Mouse (Mus musculus): ENCODE data around the gene Bid. TPM values are rescaled to one million over a fixed set of nuclear protein-coding genes. Genes with fewer than 3 reads are reported as not detected.
"Not testable (repeated sequence)": the region's sequence is repeated elsewhere in the genome, so short reads cannot be mapped to it uniquely, and the experiment has no call there.

The Bid gene
- polyA plus RNA-seq, 1 experiment from 2014 or later = 5.6 TPM

DNA sequence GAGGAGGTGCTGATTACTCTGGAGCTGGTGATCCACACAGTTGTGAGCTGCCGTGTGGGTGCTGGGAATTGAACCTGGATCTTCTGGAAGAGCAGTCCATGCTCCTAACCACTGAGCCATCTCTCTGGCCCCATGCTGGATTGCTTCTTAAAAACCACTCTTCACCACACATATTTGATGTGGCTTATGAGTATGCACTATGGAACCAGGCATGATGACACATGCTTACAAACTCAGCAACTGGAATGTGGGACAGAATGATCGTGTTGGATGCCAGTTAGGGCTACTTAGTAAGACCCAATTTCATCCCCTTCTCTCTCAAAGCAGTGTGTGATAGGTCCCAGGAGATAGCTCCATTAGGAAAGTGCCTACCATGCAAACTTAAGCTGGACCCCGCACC, 56.6 kb downstream of the Bid start:
- H3K9ac ChIP-seq = no peak overlapping the region
- peaks cover 9% of the 10 kb centered on the region for H3K4me1 ChIP-seq (replicated peaks)
- no peaks in the 10 kb centered on the region for H3K9me3 ChIP-seq (replicated peaks)
- no peak overlapping the region for H3K27ac ChIP-seq
- no peak for ATAC-seq (replicated peaks; ENCODE audit: insufficient number of reproducible peaks, insufficient read depth, low FRiP score, low read depth)
- H3K4me3 ChIP-seq = no peak overlapping the region
- H3K27me3 ChIP-seq = no peaks in the 10 kb centered on the region
- no peak overlapping the region for H3K4me2 ChIP-seq
- peaks cover 18% of the 10 kb centered on the region; the same call in 1 of the 2 replicates for H3K36me3 ChIP-seq
- 91% methylated on average over 3 of the region's 3 CpGs for WGBS

- ATAC-seq (replicated peaks; ENCODE audit: insufficient number of reproducible peaks, insufficient read depth, low FRiP score, low read depth) = no peak
- no peak overlapping the region for H3K9ac ChIP-seq
- H3K4me2 ChIP-seq = no peak overlapping the region
- H3K4me1 ChIP-seq (replicated peaks) = peaks cover 18% of the 10 kb centered on the region
- H3K27ac ChIP-seq = no peak overlapping the region
- H3K27me3 ChIP-seq = no peaks in the 10 kb centered on the region
- 68% methylated on average over 8 of the region's 8 CpGs for WGBS
- H3K9me3 ChIP-seq (replicated peaks) = no peaks in the 10 kb centered on the region
- H3K36me3 ChIP-seq = peaks cover 11% of the 10 kb centered on the region; the same call in 1 of the 2 replicates
- no peak overlapping the region for H3K4me3 ChIP-seq
These were observed 58.4 kb downstream of the Bid start for GRCm38 (mm10) chr6:120858217-120858711.

DNA sequence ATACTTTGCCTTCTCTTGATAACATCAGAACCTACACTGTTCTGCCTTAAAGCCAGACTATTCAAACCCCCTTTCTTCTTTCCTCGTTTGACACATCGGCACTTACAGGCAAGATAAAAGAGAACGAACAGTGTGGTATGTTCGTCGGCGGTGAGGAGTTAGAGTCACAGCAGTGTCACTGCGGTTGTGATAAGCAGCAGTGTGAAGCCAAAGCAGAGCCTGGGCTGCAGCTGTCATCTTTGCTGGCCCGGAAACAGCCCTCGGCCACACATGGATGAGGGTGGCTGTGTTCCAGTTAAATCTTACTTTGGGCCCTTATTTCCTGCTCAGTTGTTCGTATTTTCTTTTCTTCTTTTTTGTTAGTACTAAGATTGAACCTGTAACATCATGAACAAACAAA, 62.2 kb downstream of the Bid start:
- ATAC-seq (replicated peaks; ENCODE audit: insufficient number of reproducible peaks, insufficient read depth, low FRiP score, low read depth) = no peak
- H3K9me3 ChIP-seq (replicated peaks) = no peaks in the 10 kb centered on the region
- no peak overlapping the region for H3K4me3 ChIP-seq
- peaks cover 26% of the 10 kb centered on the region for H3K36me3 ChIP-seq
- 0 out of 2 replicates have a peak overlapping the region, but pooled peaks have one; percentile 42 for H3K27ac ChIP-seq
- H3K4me2 ChIP-seq = no peak overlapping the region
- H3K4me1 ChIP-seq (replicated peaks) = peaks cover 18% of the 10 kb centered on the region
- no peak overlapping the region for H3K9ac ChIP-seq
- H3K27me3 ChIP-seq = no peaks in the 10 kb centered on the region
- 29% methylated on average over 10 of the region's 10 CpGs for WGBS

- H3K9ac ChIP-seq; H3K27ac ChIP-seq; H3K4me1 ChIP-seq (replicated peaks); H3K9me3 ChIP-seq (replicated peaks); H3K4me2 ChIP-seq; ATAC-seq (replicated peaks; ENCODE audit: insufficient number of reproducible peaks, insufficient read depth, low FRiP score, low read depth); H3K4me3 ChIP-seq; H3K27me3 ChIP-seq: not testable (repeated sequence)
- peaks cover 29% of the 10 kb centered on the region for H3K36me3 ChIP-seq
These were observed 65.9 kb downstream of the Bid start for GRCm38 (mm10) chr6:120850720-120851119.

Other genes with a start within 250 kb of the Bid start
- 0.09 and 0.16 TPM in 2 replicates for gene Slc25a18, start 143.3 kb downstream of the Bid start, polyA plus RNA-seq (2015; fragmentation: Nextera tagmentation; extraction: Ambion mirVana)
- 118 and 130 TPM in 2 replicates for gene Atp6v1e1, start 94.1 kb downstream of the Bid start, polyA plus RNA-seq (2015; fragmentation: Nextera tagmentation; extraction: Ambion mirVana)
- gene Bcl2l13, start 80.6 kb downstream of the Bid start, polyA plus RNA-seq (2015; fragmentation: Nextera tagmentation; extraction: Ambion mirVana) = 25.9 and 29.5 TPM in 2 replicates
- gene Mical3, start 214.1 kb upstream of the Bid start, polyA plus RNA-seq (2015; fragmentation: Nextera tagmentation; extraction: Ambion mirVana) = 25.0 and 26.6 TPM in 2 replicates